ENCODE assay signal across 9 mouse cellular contexts in genomic region chr1:191989060-191989459, GRCm38 (mm10). TPM values are rescaled to one million over a fixed set of nuclear protein-coding genes. Genes with fewer than 3 reads are reported as not detected.
A peak's percentile ranks its signal among the peaks of the same experiment; 100 is the strongest.
DNase-seq lines count a peak whose midpoint lies in the region; ATAC-seq and TF ChIP-seq lines count a peak whose summit lies in the region.
"Had no signal": no experiment of that assay in that cellular context is flagged by ENCODE, and none has a peak within 500 bp of the region (broad histone marks: within the 10 kb centered on the region; RNA-seq: fewer than 3 reads in every experiment).

No protein-coding gene starts in this region.

- DNase-seq in heart, adult 8-10 months (ENCODE audit: low spot score): no peak
- no peak for DNase-seq in stomach, postnatal 0 days (ENCODE audit: low spot score)
- no peak for DNase-seq in liver, embryonic 13.5 days
- no peak for DNase-seq in retina, postnatal 1 day
- DNase-seq in gastrocnemius, postnatal 14 days: no peak
- no peak for DNase-seq in layer of hippocampus, adult 9-10 months (ENCODE audit: low spot score)
- DNase-seq: cerebellum, adult 8-10 months had no signal

- TF ChIP-seq EP300 in stomach, postnatal 0 days (optimal IDR thresholded peaks at IDR 0.05): no peak

- intact Hi-C loops in gastrocnemius, postnatal 14 days (cut with DNase I; ENCODE audit: low total_unique reads): no loop called here

- H3K27me3 ChIP-seq in heart, embryonic 11.5 days (ENCODE audit: control insufficient read depth, insufficient read depth, low read length): peaks cover 12% of the 10 kb centered on the region; the same call in 1 of the 2 replicates
- no peaks in the 10 kb centered on the region for H3K27me3 ChIP-seq in stomach, embryonic 14.5 days (ENCODE audit: control insufficient read depth, insufficient read depth, low read length)
- no peaks in the 10 kb centered on the region for H3K27me3 ChIP-seq in stomach, postnatal 0 days (ENCODE audit: control insufficient read depth, insufficient read depth, low read length)
- peaks cover 17% of the 10 kb centered on the region for H3K27me3 ChIP-seq in liver, embryonic 13.5 days

- peak overlapping the region; percentile 43; the same call in 1 of the 2 replicates for H3K9ac ChIP-seq in heart, embryonic 11.5 days (ENCODE audit: low read depth, low read length)
- H3K9ac ChIP-seq in stomach, embryonic 14.5 days (replicated peaks; ENCODE audit: low read depth, low read length): no peak overlapping the region
- H3K9ac ChIP-seq in stomach, postnatal 0 days (ENCODE audit: low read length): no peak overlapping the region
- no peak overlapping the region for H3K9ac ChIP-seq in liver, embryonic 13.5 days

- H3K4me1 ChIP-seq in heart, embryonic 11.5 days (ENCODE audit: control insufficient read depth, insufficient read depth, low read length): peaks cover 8% of the 10 kb centered on the region; the same call in 1 of the 2 replicates
- H3K4me1 ChIP-seq in stomach, embryonic 14.5 days (ENCODE audit: control insufficient read depth, insufficient read depth, low read length): no peaks in the 10 kb centered on the region
- 0 out of 2 replicates have a peak, but pooled peaks cover 2% of the 10 kb centered on the region for H3K4me1 ChIP-seq in stomach, postnatal 0 days (replicated peaks; ENCODE audit: control insufficient read depth, insufficient read depth)
- peaks cover 26% of the 10 kb centered on the region for H3K4me1 ChIP-seq in liver, embryonic 13.5 days (replicated peaks)

- H3K4me3 ChIP-seq in heart, embryonic 11.5 days (ENCODE audit: low read depth, low read length): peak overlapping the region; percentile 61; the same call in 1 of the 2 replicates
- 0 out of 2 replicates have a peak overlapping the region, but pooled peaks have one; percentile 61 for H3K4me3 ChIP-seq in stomach, embryonic 14.5 days (ENCODE audit: low read depth, low read length)
- H3K4me3 ChIP-seq in stomach, postnatal 0 days (ENCODE audit: low read depth, low read length): no peak overlapping the region
- H3K4me3 ChIP-seq in liver, embryonic 13.5 days (replicated peaks): peak overlapping the region; percentile 71

- peak overlapping the region; percentile 58 for H3K4me2 ChIP-seq in heart, embryonic 11.5 days
- peak overlapping the region; percentile 61 for H3K4me2 ChIP-seq in stomach, embryonic 14.5 days (replicated peaks; ENCODE audit: low read depth, low read length)
- H3K4me2 ChIP-seq in stomach, postnatal 0 days (replicated peaks; ENCODE audit: low read depth): no peak overlapping the region; the same call in 1 of the 2 replicates
- peak overlapping the region; percentile 78 for H3K4me2 ChIP-seq in liver, embryonic 13.5 days

- no peak for TF ChIP-seq CTCF in stomach, postnatal 0 days (IDR thresholded peaks at IDR 0.05; ENCODE audit: low read depth)

- WGBS in heart, embryonic 11.5 days (ENCODE audit: insufficient replicate concordance): 66% methylated on average over 5 of the region's 5 CpGs
- WGBS in stomach, embryonic 14.5 days: 89% methylated on average over 5 of the region's 5 CpGs
- 76% methylated on average over 5 of the region's 5 CpGs for WGBS in stomach, postnatal 0 days
- 62% methylated on average over 5 of the region's 5 CpGs for WGBS in liver, embryonic 13.5 days (ENCODE audit: insufficient replicate concordance)

- no peaks in the 10 kb centered on the region for H3K9me3 ChIP-seq in heart, embryonic 11.5 days (replicated peaks; ENCODE audit: control insufficient read depth, low read length)
- H3K9me3 ChIP-seq in stomach, embryonic 14.5 days (ENCODE audit: control insufficient read depth, low read depth, low read length): no peaks in the 10 kb centered on the region
- no peaks in the 10 kb centered on the region for H3K9me3 ChIP-seq in stomach, postnatal 0 days (ENCODE audit: control insufficient read depth, low read length)
- H3K9me3 ChIP-seq in liver, embryonic 13.5 days (replicated peaks): no peaks in the 10 kb centered on the region

- H3K27ac ChIP-seq in heart, embryonic 11.5 days (ENCODE audit: low read depth, low read length): peak overlapping the region; percentile 46; the same call in 1 of the 2 replicates
- no peak overlapping the region for H3K27ac ChIP-seq in stomach, embryonic 14.5 days (ENCODE audit: low read length)
- no peak overlapping the region for H3K27ac ChIP-seq in stomach, postnatal 0 days (replicated peaks)
- H3K27ac ChIP-seq in liver, embryonic 13.5 days: no peak overlapping the region

- no peak for ATAC-seq in heart, embryonic 11.5 days (replicated peaks; ENCODE audit: insufficient number of reproducible peaks, low FRiP score, low TSS enrichment)
- no peak for ATAC-seq in stomach, embryonic 14.5 days (ENCODE audit: insufficient number of reproducible peaks, insufficient read depth, low FRiP score, low read depth)
- no peak; the same call in 1 of the 2 replicates for ATAC-seq in stomach, postnatal 0 days (ENCODE audit: low FRiP score, low TSS enrichment)
- no peak for ATAC-seq in liver, embryonic 13.5 days (ENCODE audit: low read depth)

- no peaks in the 10 kb centered on the region for H3K36me3 ChIP-seq in heart, embryonic 11.5 days (ENCODE audit: control insufficient read depth, insufficient read depth, low read length)
- H3K36me3 ChIP-seq in stomach, embryonic 14.5 days (ENCODE audit: control insufficient read depth, insufficient read depth, low read length): no peaks in the 10 kb centered on the region
- H3K36me3 ChIP-seq in stomach, postnatal 0 days (ENCODE audit: control insufficient read depth, insufficient read depth, low read length): no peaks in the 10 kb centered on the region
- no peaks in the 10 kb centered on the region for H3K36me3 ChIP-seq in liver, embryonic 13.5 days

RNA-seq across cellular contexts. Expression of gene Rd3, which starts 11.9 kb away (rescaled TPM):
- polyA plus RNA-seq in heart, embryonic 11.5 days (2014; fragmentation: Nextera tagmentation; extraction: Ambion mirVana): 1.0 and 1.3 TPM in 2 replicates
- under 1 TPM; 0.06 to 0.14 (median 0.12) TPM for total RNA-seq in heart, adult 8-10 months (2022)
- polyA plus RNA-seq in stomach, embryonic 14.5 days (2014; fragmentation: Nextera tagmentation; extraction: Ambion mirVana): 0.28 and 0.41 TPM in 2 replicates
- 0.12 and 0.18 TPM in 2 replicates for polyA plus RNA-seq in stomach, postnatal 0 days (2015; fragmentation: Nextera tagmentation; extraction: Ambion mirVana)
- polyA plus RNA-seq in liver, embryonic 13.5 days (2015; fragmentation: Nextera tagmentation; extraction: Ambion mirVana): 0.06 and 0.14 TPM in 2 replicates
- total RNA-seq in gastrocnemius, postnatal 14 days (2021): under 1 TPM in 1 of 2 experiments, not detected in 1; 0.06 TPM
